Mouse (Mus musculus) embryo, embryonic 10.5 days (tissue): ENCODE measurements around the gene Ndufb7.
"Not testable (repeated sequence)": the region's sequence is repeated elsewhere in the genome, so short reads cannot be mapped to it uniquely, and the experiment has no call there.

Experiments used
- DNase-seq: peaks from one replicate; pipeline ENCODE4 v3.0.0-alpha.2; 2015; ENCODE audit warnings: low spot score

The Ndufb7 gene

DNA sequence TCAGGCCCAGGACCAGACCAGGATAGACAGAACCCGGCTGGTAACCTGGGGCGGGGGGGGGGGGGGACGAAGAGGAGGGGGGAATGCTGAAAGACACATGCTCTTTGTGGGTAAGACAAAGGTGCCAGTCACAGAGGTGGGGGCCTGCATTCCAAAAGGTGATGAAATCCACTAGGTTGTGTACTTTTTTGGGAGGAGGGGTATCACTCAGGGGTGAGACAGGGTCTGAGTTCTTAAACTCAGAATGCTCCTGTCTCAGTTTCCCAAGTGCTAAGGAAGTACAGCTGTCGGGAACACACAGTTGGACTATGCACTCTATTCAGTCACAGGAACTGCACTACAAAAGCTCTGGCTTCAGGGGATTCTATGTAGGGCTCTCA is 10.0 kb downstream of the Ndufb7 start:
- no peak for DNase-seq

DNA sequence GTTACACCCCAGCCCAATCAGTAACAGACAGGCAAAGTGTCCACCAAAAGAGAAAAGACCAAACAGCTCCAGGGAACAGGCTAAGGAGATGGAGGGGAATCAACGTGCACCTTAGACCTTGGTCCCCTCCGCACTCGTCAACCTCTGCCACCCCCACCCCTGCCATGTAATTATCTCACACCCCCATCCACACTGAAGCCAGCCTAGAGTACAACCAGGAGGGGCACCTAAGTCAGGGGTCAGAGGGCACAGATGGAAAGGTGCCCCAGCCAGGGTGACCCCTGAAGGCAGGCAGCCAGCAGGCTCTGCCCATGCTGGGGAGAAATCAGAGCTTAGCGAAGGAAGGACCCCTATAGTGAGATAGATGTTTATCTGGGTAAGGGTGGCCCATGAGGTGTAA is 10.4 kb downstream of the Ndufb7 start:
- DNase-seq = no peak

GRCm38 (mm10) chr8:83577384-83577791 is 10.9 kb downstream of the Ndufb7 start:
- DNase-seq = no peak

DNA sequence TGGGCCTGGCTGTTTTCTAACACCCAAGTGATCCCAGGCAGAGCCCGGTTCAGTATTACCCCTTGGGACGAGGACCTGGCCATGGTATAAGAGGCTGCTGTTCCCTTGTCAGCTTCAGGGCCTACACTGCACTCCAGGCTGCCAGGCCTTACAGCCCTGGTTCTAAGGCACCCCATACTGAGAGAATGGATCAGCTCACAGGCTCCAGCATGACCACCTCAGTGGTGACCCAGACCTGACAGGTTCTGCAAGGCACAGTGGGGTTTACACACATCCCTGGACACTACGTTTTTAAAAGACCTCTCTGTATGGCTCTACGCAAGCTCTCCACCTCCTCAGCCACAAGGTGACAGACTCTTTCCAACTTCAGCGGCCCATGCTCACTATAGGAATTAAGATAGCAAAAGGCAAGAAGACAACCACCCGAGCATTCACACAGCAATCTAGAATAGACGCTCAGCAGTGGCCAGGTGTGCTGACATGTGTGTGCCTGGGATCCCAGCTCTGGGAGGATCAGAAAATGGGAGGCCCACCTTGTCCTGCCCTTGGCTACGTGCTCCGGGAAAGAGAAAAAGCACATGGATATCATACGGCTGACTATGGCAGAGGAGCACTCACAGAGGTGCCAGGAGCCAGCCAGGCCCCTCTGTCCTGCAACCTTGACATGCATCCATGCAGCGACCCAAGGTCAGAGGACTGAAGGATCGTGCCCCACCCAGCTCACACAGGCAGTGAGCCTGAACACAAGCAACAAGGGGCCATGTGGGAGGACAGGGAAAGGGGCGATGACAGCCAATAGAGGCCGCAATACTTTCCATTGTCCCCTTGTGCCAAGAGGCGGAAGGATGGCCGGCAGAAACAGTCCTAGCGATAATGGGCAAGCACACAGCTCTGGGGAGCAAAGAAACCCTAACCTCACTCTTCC is 11.9 kb downstream of the Ndufb7 start:
- DNase-seq = no peak

GRCm38 (mm10) chr8:83579676-83580075 is 13.2 kb downstream of the Ndufb7 start:
- no peak for DNase-seq

- no peak for DNase-seq
Measured at GRCm38 (mm10) chr8:83580826-83581225, 14.4 kb downstream of the Ndufb7 start.

DNA sequence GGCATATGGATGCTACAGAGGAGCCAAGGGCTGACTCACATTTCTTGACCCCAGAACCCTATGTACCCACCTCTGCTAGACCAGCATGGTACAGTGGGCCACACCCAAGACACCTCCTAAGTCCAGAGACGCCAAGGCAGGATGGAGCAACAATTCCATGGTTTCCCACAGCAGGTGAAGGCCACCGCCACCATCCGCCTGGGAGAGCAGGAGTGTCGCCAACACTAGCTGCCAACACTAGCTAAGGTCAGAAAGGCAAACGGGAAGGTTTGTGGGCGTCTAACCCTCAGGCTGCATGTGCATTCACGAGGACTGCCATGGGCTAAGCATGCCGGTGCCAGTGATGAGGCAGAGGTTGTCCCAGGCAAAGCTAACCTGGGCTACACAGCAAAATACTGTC is 15.8 kb downstream of the Ndufb7 start:
- DNase-seq = no peak

DNA sequence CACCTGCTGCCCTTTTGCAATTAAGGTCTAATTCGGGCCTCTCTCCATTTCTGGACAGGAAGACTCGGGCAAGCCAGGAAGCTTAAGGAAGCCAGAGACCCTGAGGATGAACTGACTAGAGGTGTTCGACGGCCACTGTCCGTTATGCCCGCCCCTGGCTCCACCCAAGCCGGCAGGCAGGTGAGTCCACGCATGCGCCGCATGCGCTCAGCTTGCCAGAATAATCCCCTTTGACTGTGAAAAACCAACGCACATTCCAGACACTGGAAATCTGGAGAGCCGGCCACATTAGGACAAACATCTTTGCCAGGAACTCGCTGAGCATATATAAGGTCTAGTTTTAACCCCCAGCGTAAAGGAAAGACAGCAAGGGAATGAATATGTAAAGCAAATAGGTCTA is 16.8 kb downstream of the Ndufb7 start:
- no peak for DNase-seq

GRCm38 (mm10) chr8:83584771-83585170 is 18.3 kb downstream of the Ndufb7 start:
- no peak for DNase-seq

GRCm38 (mm10) chr8:83585333-83585732 is 18.9 kb downstream of the Ndufb7 start:
- no peak for DNase-seq

GRCm38 (mm10) chr8:83587644-83588043 is 21.2 kb downstream of the Ndufb7 start:
- no peak for DNase-seq

DNA sequence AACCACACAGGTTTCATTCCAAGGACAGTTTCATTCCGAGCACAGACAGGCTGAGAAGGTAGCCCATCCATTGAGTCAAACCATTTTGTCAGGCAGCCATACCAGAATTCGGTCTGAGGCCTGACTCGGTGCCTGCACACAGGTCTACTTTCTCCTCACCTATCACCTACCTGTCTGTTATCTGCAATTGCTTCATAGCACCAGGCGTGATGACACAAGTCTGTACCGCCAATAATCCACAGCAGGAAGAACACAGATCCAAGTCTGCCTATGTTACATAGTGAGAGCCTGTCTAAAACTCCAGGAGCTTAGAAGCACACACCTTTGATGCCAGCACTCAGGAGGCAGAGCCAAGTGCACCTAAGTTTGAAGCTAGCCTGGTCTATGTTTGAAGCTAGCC is 22.4 kb downstream of the Ndufb7 start:
- DNase-seq = no peak

DNA sequence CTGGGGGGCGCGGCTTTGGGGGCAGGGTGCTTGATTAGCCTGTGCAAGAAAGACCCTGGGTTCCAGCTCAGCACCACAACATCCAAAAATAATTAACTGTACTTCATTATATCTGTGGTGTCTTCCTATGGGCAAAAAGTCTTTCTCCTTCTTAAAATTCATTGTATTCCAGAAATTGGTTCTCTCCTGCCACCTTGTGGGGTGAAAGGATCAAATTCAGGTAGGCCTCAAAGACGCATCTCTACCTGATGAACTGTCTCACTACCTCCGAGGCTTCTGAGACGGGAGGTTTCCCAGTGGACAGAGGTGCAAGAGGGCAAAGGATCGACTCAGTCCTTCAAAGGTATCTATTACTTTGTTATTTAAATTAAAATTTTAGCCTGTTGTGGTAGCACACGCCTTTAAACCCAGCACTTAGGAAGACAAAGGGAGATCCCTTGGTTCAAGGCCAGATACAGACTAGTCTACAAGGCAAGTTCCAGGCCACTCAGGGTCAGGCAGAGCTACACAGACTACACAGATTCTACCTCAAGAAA is 24.1 kb downstream of the Ndufb7 start:
- no peak for DNase-seq

DNA sequence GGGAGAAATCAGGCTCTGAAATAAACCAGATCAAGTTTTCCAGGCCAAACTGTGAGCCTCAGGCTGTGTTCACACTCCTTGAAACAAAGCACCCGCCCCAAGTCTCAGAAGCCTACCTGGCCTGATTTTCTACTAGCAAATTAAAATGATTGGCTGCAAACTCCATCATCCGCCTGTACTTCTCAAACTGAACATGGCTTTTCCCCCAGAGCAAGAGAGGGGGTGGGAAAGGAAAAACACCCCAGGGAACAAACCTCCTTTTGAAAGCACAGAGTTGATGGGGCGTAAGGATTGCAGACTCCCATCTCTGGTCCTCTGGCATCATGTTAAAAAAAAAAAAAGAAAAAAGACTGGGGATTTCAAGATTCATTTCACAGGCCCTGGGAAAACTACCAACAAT is 26.2 kb downstream of the Ndufb7 start:
- no peak for DNase-seq

DNA sequence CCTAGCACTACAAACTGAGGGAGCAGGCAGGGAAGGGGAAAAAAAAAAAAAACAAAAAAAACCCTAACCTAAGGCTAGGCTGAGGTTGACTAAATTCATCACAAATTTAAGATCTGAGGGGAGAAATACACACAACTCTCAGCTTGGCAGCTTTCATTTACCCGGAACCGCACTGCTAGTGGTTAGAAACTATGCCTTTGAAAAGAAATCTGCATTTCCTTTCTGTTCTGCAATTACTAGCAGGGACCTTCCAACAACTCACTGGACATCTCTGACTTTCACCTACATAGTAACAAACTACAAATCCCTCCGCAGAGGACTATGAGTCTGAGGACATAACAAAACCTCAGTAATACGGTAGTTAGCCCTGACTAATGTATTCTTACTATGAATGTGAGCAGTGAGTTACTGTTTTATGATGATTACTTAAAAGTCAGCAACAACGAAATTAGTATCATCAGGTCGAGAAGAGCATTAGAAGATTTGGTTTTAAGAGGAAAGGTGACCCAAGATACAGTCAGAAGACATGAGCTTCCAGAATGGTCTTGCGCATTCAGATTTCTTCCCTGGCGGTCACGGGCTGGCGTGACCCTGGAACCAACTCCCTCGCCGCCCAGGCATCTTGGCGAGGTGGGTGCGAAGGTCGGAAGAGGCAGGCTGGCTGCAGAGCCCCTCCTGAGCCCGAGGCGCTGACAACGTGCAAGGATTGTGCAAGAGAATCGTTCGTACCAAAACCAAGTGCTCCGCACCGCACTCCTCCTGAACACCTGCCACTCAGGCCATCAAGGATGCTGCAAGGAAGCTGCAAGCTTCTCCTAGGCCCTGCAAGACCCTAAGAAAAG is 27.1 kb downstream of the Ndufb7 start:
- peak; percentile 44 for DNase-seq

DNA sequence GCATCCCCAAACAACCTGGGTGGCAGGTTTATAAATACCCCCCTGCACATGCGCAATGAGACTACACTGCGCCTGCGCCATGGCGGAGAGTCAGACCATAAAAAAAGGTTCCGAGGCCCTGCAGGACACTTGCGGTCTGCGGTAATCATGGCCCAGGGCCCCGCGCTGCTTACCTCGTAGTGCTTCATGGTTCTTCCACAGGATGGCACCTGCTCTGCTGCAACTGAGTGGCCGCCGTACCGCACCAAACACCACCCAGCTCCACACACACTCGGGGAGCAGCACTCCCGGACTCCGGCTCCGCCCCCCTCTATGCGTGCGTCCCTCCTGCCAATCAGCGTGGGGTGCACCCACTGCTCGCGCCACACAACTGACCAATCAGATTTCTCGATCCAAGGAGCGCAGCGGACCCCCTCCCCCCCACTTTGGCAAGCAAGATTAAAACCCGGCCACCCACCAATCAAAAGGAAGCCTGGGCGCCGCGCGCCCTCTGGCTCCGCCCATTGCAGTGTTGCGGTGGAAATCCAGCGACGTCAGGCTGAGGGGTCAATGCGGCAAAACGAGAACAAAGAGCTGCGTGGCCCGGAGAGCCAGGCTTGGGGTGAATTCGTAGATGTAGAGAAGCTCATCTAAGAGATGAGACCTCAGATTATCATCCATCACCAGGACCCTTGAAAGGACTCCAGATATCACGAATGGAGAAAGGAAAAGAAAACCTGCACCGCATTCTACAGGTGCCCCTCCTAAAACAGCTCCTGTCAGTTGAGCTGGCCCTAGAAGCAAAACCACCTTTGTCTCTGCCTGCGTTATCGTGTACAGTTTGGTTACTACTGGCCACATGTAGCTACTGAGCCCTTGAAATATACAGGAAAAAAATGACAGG is 27.9 kb downstream of the Ndufb7 start:
- peak; percentile 99 for DNase-seq

GRCm38 (mm10) chr8:83595050-83595345 is 28.5 kb downstream of the Ndufb7 start:
- DNase-seq = not testable (repeated sequence)

DNA sequence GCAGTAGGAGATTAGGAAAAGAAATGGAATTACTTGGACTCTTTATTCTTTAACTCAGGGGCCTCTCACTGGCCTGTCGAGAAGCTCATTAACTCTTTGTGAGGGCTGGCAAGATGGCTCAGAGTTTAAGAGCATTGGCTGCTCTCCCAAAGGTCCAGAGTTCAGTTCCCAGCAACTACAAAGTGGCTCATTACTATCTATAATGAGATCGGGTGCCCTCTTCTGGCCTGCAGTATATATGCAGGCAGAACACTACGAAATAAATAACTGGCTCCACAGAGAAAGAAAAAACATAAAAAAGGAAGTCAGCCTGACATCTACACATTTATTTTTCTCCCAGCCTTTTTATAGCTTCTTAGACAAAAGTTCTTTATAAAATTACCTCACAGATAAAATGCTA is 29.9 kb downstream of the Ndufb7 start:
- DNase-seq = peak; percentile 63

GRCm38 (mm10) chr8:83598146-83598545 is 31.7 kb downstream of the Ndufb7 start:
- DNase-seq = no peak

- DNase-seq = no peak
Measured at GRCm38 (mm10) chr8:83599814-83600213, 33.3 kb downstream of the Ndufb7 start.

GRCm38 (mm10) chr8:83602650-83603029 is 36.2 kb downstream of the Ndufb7 start:
- no peak for DNase-seq
